Mouse (Mus musculus): ENCODE results near the gene Zfp39. TPM values are rescaled to one million over a fixed set of nuclear protein-coding genes. Genes with fewer than 3 reads are reported as not detected.

The Zfp39 gene
- polyA plus RNA-seq, 1 experiment from 2014 or later: 6.4 TPM

- ATAC-seq (ENCODE audit: low FRiP score): no peak
- H3K4me3 ChIP-seq (ENCODE audit: low read depth, low read length): no peak overlapping the region
- H3K4me1 ChIP-seq (ENCODE audit: control insufficient read depth, insufficient read depth, low read length): 0 out of 2 replicates have a peak, but pooled peaks cover 4% of the 10 kb centered on the region
- no peak overlapping the region for H3K27ac ChIP-seq (ENCODE audit: low read depth, low read length)
- DNase-seq (ENCODE audit: low spot score, missing footprints): no peak
- no peak overlapping the region for H3K4me2 ChIP-seq
- H3K36me3 ChIP-seq (ENCODE audit: control insufficient read depth, insufficient read depth, low read length): no peaks in the 10 kb centered on the region
- H3K27me3 ChIP-seq (ENCODE audit: control insufficient read depth, insufficient read depth, low read length): no peaks in the 10 kb centered on the region
- 74% methylated on average over 5 of the region's 5 CpGs for WGBS
- H3K9ac ChIP-seq (ENCODE audit: low read length): no peak overlapping the region
- no peaks in the 10 kb centered on the region for H3K9me3 ChIP-seq (ENCODE audit: control insufficient read depth, low read length)
These were observed 40.1 kb upstream of the Zfp39 start for GRCm38 (mm10) chr11:58944136-58944535.

GRCm38 (mm10) chr11:58939088-58939439 is 35.0 kb upstream of the Zfp39 start:
- Histone ChIP-seq H3K9ac (ENCODE audit: low read length) (peak overlapping the region; percentile 97), H3K9me3 (ENCODE audit: control insufficient read depth, low read length) (no peaks in the 10 kb centered on the region), H3K36me3 (ENCODE audit: control insufficient read depth, insufficient read depth, low read length) (peaks cover 5% of the 10 kb centered on the region; the same call in 1 of the 2 replicates), H3K4me1 (ENCODE audit: control insufficient read depth, insufficient read depth, low read length) (peaks cover 14% of the 10 kb centered on the region), H3K4me3 (ENCODE audit: low read depth, low read length) (peak overlapping the region; percentile 90; the same call in 1 of the 2 replicates), H3K27me3 (ENCODE audit: control insufficient read depth, insufficient read depth, low read length) (no peaks in the 10 kb centered on the region), H3K4me2 (peak overlapping the region; percentile 98), H3K27ac (ENCODE audit: low read depth, low read length) (peak overlapping the region; percentile 72)
- 17% methylated on average over 6 of the region's 6 CpGs for WGBS
- DNase-seq (ENCODE audit: low spot score, missing footprints) (no peak), ATAC-seq (ENCODE audit: low FRiP score) (no peak)

- Histone ChIP-seq H3K4me3 (ENCODE audit: low read depth, low read length) (peak within 1 kb of the TSS; percentile 90), H3K4me1 (ENCODE audit: control insufficient read depth, insufficient read depth, low read length) (peaks cover 14% of the 10 kb centered on the region), H3K4me2 (peak within 1 kb of the TSS; percentile 98), H3K27me3 (ENCODE audit: control insufficient read depth, insufficient read depth, low read length) (no peaks in the 10 kb centered on the region), H3K9me3 (ENCODE audit: control insufficient read depth, low read length) (no peaks in the 10 kb centered on the region), H3K9ac (ENCODE audit: low read length) (peak within 1 kb of the TSS; percentile 97), H3K27ac (ENCODE audit: low read depth, low read length) (peak within 1 kb of the TSS; percentile 84), H3K36me3 (ENCODE audit: control insufficient read depth, insufficient read depth, low read length) (peaks cover 8% of the 10 kb centered on the region)
- ATAC-seq (ENCODE audit: low FRiP score) (peak; percentile 96), DNase-seq (ENCODE audit: low spot score, missing footprints) (peak; percentile 100)
- WGBS: under 1% methylated on average over 87 of the region's 95 CpGs
These were observed 34.5 kb upstream of the Zfp39 start, which contains the start of gene Rnf187 for GRCm38 (mm10) chr11:58938322-58939087. Gene Rnf187, minus strand, starts transcription at chr11:58938916.

GRCm38 (mm10) chr11:58937909-58938308 is 33.9 kb upstream of the Zfp39 start:
- peak; percentile 17; the same call in 1 of the 2 replicates for ATAC-seq (ENCODE audit: low FRiP score)
- WGBS: 3% methylated on average over 13 of the region's 13 CpGs

GRCm38 (mm10) chr11:58931576-58931975 is 27.6 kb upstream of the Zfp39 start:
- Histone ChIP-seq H3K36me3 (ENCODE audit: control insufficient read depth, insufficient read depth, low read length) (peaks cover 13% of the 10 kb centered on the region), H3K9ac (ENCODE audit: low read length) (no peak overlapping the region), H3K4me3 (ENCODE audit: low read depth, low read length) (no peak overlapping the region), H3K27me3 (ENCODE audit: control insufficient read depth, insufficient read depth, low read length) (no peaks in the 10 kb centered on the region), H3K4me1 (ENCODE audit: control insufficient read depth, insufficient read depth, low read length) (peaks cover 3% of the 10 kb centered on the region; the same call in 1 of the 2 replicates), H3K27ac (ENCODE audit: low read depth, low read length) (no peak overlapping the region), H3K4me2 (no peak overlapping the region), H3K9me3 (ENCODE audit: control insufficient read depth, low read length) (no peaks in the 10 kb centered on the region)
- WGBS: 78% methylated on average over 4 of the region's 4 CpGs
- no peak for DNase-seq (ENCODE audit: low spot score, missing footprints)
- no peak for ATAC-seq (ENCODE audit: low FRiP score)

More at GRCm38 (mm10) chr11:58937909-58938308, 33.9 kb upstream of the Zfp39 start:
- H3K9me3 ChIP-seq (ENCODE audit: control insufficient read depth, low read length): no peaks in the 10 kb centered on the region
- DNase-seq (ENCODE audit: low spot score, missing footprints): peak; percentile 93
- peak overlapping the region; percentile 90 for H3K4me3 ChIP-seq (ENCODE audit: low read depth, low read length)
- peak overlapping the region; percentile 98 for H3K4me2 ChIP-seq
- peak overlapping the region; percentile 97 for H3K9ac ChIP-seq (ENCODE audit: low read length)
- peaks cover 14% of the 10 kb centered on the region for H3K4me1 ChIP-seq (ENCODE audit: control insufficient read depth, insufficient read depth, low read length)
- H3K27ac ChIP-seq (ENCODE audit: low read depth, low read length): peak overlapping the region; percentile 84
- peaks cover 12% of the 10 kb centered on the region for H3K36me3 ChIP-seq (ENCODE audit: control insufficient read depth, insufficient read depth, low read length)
- H3K27me3 ChIP-seq (ENCODE audit: control insufficient read depth, insufficient read depth, low read length): no peaks in the 10 kb centered on the region

- no peak for ATAC-seq (ENCODE audit: low FRiP score)
- no peak overlapping the region for H3K4me3 ChIP-seq (ENCODE audit: low read depth, low read length)
- WGBS: 97% methylated on average over 3 of the region's 3 CpGs
These were observed 26.2 kb upstream of the Zfp39 start for GRCm38 (mm10) chr11:58930254-58930653.

GRCm38 (mm10) chr11:58929641-58930040 is 25.6 kb upstream of the Zfp39 start:
- Histone ChIP-seq H3K27ac (ENCODE audit: low read depth, low read length) (no peak overlapping the region), H3K9ac (ENCODE audit: low read length) (no peak overlapping the region), H3K27me3 (ENCODE audit: control insufficient read depth, insufficient read depth, low read length) (no peaks in the 10 kb centered on the region), H3K4me3 (ENCODE audit: low read depth, low read length) (no peak overlapping the region), H3K4me1 (ENCODE audit: control insufficient read depth, insufficient read depth, low read length) (peaks cover 3% of the 10 kb centered on the region; the same call in 1 of the 2 replicates), H3K4me2 (no peak overlapping the region), H3K36me3 (ENCODE audit: control insufficient read depth, insufficient read depth, low read length) (peaks cover 9% of the 10 kb centered on the region), H3K9me3 (ENCODE audit: control insufficient read depth, low read length) (no peaks in the 10 kb centered on the region)
- ATAC-seq (ENCODE audit: low FRiP score): no peak
- DNase-seq (ENCODE audit: low spot score, missing footprints): no peak
- WGBS: 58% methylated on average over 3 of the region's 3 CpGs

More at GRCm38 (mm10) chr11:58930254-58930653, 26.2 kb upstream of the Zfp39 start:
- no peak overlapping the region for H3K4me2 ChIP-seq
- no peak for DNase-seq (ENCODE audit: low spot score, missing footprints)
- H3K36me3 ChIP-seq (ENCODE audit: control insufficient read depth, insufficient read depth, low read length): peaks cover 11% of the 10 kb centered on the region
- H3K27me3 ChIP-seq (ENCODE audit: control insufficient read depth, insufficient read depth, low read length): no peaks in the 10 kb centered on the region
- no peaks in the 10 kb centered on the region for H3K9me3 ChIP-seq (ENCODE audit: control insufficient read depth, low read length)
- H3K27ac ChIP-seq (ENCODE audit: low read depth, low read length): no peak overlapping the region
- peaks cover 3% of the 10 kb centered on the region; the same call in 1 of the 2 replicates for H3K4me1 ChIP-seq (ENCODE audit: control insufficient read depth, insufficient read depth, low read length)
- no peak overlapping the region for H3K9ac ChIP-seq (ENCODE audit: low read length)

GRCm38 (mm10) chr11:58929055-58929454 is 25.0 kb upstream of the Zfp39 start:
- H3K27me3 ChIP-seq (ENCODE audit: control insufficient read depth, insufficient read depth, low read length): no peaks in the 10 kb centered on the region
- H3K4me1 ChIP-seq (ENCODE audit: control insufficient read depth, insufficient read depth, low read length): peaks cover 3% of the 10 kb centered on the region; the same call in 1 of the 2 replicates
- no peak overlapping the region for H3K9ac ChIP-seq (ENCODE audit: low read length)
- no peak for ATAC-seq (ENCODE audit: low FRiP score)
- H3K36me3 ChIP-seq (ENCODE audit: control insufficient read depth, insufficient read depth, low read length): peaks cover 9% of the 10 kb centered on the region
- no peak overlapping the region for H3K27ac ChIP-seq (ENCODE audit: low read depth, low read length)
- H3K4me2 ChIP-seq: no peak overlapping the region
- WGBS: 75% methylated on average over 4 of the region's 4 CpGs
- H3K9me3 ChIP-seq (ENCODE audit: control insufficient read depth, low read length): no peaks in the 10 kb centered on the region
- DNase-seq (ENCODE audit: low spot score, missing footprints): no peak
- H3K4me3 ChIP-seq (ENCODE audit: low read depth, low read length): no peak overlapping the region

Measured in midbrain, embryonic 11.5 days (tissue).